Mouse (Mus musculus) ES-CJ7 (cell line): Measurements from ENCODE around the gene Rsph9.

Experiments used
- DNase-seq: peaks from one replicate; pipeline ENCODE4 v3.0.0; 2011; ENCODE audit warnings: low read depth, low spot score

Rsph9 gene

DNA sequence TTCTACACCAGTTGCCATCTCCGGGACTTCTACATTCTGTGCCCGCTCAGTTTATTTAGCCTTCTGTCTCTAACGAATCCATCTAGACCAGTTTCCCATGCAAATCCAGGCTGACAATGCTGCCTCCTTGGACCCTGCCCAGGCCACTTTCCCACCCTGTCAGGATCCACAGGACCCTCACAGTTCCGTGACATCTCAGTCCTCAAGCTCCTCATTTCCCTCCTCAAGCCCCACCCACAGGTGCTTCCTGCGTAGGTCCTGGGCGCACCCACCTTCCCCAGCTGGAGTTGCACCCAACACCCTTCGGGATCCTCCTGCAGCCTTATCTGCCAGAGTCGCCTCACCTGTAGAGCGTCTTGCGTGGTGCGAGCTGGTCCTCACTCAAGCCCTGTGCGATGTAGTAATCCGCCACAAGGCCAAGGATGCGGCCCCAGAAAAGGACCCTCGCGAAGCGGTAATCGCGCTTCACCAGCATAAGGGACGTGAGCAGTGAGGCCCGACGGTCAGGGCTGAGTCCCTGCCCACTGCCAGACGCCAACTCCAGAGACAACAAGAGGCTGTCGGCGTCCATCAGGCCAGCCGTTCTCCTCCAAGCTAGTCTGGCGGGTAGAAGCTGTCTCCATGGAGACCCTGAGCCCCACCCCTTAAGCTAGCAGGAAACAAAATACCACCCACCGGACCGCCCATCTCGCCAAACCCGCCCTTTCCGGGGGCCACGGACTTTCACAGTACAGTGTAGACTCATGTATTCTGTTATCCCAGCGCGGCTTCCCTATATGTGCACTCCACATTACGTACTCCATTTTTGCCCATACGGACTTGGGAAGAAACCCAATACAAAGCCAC lies at the start of gene Rsph9:
TSS of gene Rsph9 (minus strand) at position 639 of the 846 bp plus-strand sequence.
- peak; percentile 73 for DNase-seq

DNA sequence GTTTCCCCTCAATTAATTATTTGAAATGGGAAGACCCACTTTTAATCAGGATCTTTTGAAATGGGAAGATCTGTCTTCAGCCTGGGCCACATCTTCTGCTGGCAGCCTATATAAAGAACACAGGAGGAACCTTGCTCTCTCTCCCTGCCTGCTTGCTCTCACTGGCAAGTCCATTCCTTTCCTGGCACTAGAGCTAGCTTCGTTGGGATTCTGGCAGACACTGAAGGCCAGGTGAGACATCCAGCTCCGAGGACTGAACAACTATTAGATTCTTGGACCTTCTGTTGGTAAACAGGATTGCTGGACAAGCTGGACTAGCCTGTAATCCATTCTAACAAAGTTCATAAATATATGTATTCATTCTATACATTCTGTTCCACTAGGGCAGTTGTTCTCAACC lies 44.8 kb upstream of the Rsph9 start:
- no peak for DNase-seq

DNA sequence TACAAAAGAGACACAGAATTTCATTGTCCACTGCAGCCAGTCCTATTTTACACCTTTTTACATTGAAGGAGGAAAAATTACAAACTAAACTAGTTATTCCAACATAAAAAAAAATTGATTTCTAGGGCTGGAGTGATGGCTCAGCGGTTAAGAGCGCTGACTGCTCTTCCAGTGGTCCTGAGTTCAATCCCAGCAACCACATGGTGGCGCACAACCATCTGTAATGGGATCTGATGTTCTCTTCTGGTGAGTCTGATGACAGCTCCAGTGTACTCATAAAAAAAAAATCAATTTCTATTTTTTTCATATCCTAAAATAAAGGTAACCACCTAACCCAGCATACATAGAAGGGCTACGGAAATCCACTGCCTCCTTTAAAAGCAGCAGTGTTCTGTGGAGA lies 38.3 kb upstream of the Rsph9 start:
- DNase-seq, result peak; percentile 12

GRCm38 (mm10) chr17:46170538-46170937 lies 26.5 kb upstream of the Rsph9 start:
- DNase-seq, result peak; percentile 71

- no peak for DNase-seq
Observed at GRCm38 (mm10) chr17:46168768-46169167, 24.8 kb upstream of the Rsph9 start.

GRCm38 (mm10) chr17:46168318-46168717 lies 24.3 kb upstream of the Rsph9 start:
- DNase-seq, result no peak

- peak; percentile 44 for DNase-seq
Observed at GRCm38 (mm10) chr17:46167014-46167413, 23.0 kb upstream of the Rsph9 start.

- no peak for DNase-seq
Observed at GRCm38 (mm10) chr17:46166270-46166669, 22.3 kb upstream of the Rsph9 start.

DNA sequence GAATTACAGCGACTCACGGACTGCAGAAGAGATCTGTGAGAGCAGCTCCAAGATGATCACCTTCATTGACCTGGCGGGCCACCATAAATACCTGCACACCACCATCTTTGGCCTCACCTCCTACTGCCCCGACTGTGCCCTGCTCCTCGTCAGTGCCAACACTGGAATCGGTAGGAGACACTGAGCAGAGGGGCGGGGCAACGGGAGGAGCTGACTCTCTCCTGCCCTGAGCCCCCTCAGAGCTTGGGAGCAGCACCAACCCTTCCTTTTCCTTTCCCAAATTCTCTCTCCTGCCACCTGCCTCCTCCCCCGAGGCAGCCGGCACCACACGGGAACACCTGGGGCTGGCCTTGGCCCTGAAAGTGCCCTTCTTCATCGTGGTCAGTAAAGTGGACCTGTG lies 21.4 kb upstream of the Rsph9 start:
- no peak for DNase-seq

GRCm38 (mm10) chr17:46164791-46165190 lies 20.8 kb upstream of the Rsph9 start:
- no peak for DNase-seq

GRCm38 (mm10) chr17:46164301-46164700 lies 20.3 kb upstream of the Rsph9 start:
- no peak for DNase-seq

GRCm38 (mm10) chr17:46162951-46163421 lies 19.0 kb upstream of the Rsph9 start:
- DNase-seq, result no peak

DNA sequence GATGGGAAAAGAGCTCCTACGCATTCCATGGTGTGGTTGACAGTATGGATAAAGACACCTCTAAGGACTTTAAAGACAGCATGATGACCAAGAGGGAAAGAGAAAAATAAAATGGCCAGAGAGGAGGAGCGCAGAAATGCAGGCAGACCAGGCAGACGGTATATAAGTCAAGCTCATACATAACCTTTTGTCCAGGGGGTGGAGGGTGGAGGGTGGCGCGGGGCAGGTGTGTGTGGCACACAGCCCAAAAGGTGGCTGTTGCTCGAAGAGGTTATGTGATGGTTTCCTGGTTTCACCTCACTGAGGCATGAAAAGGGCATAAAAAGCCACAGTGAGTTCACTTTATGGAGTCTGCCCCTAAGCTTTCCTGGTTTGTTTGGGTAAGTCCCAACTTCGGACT lies 18.5 kb upstream of the Rsph9 start:
- DNase-seq, result no peak

- no peak for DNase-seq
Observed at GRCm38 (mm10) chr17:46161710-46162109, 17.7 kb upstream of the Rsph9 start.

- peak; percentile 54 for DNase-seq
Observed at GRCm38 (mm10) chr17:46161179-46161578, 17.2 kb upstream of the Rsph9 start.

DNA sequence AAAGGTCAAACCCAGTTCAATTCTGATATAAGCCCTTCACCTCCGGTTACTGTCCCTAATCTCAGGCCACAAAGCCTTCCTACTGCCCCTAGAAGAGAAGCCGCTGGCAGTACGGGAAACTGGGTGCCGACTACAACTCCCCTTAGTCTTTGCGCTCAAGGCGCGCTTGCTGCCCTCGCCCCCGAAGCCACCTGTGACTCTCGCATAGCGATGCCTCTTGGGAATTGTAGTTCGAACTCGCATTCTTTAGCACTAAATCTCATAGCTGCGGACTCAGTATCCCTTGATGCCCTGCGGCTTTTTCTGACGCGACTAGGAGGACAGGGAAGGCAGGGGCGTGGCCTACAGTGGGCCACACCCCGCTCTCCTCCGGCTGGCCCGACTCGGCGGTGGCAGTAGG lies 16.7 kb upstream of the Rsph9 start, which contains the start of gene Gtpbp2:
TSS of gene Gtpbp2 (plus strand) at position 347 of the 400 bp plus-strand sequence.
- DNase-seq, result peak; percentile 100

- DNase-seq, result peak; percentile 91
Observed at GRCm38 (mm10) chr17:46160090-46160662, 16.2 kb upstream of the Rsph9 start.

- no peak for DNase-seq
Observed at GRCm38 (mm10) chr17:46159236-46159635, 15.2 kb upstream of the Rsph9 start.

DNA sequence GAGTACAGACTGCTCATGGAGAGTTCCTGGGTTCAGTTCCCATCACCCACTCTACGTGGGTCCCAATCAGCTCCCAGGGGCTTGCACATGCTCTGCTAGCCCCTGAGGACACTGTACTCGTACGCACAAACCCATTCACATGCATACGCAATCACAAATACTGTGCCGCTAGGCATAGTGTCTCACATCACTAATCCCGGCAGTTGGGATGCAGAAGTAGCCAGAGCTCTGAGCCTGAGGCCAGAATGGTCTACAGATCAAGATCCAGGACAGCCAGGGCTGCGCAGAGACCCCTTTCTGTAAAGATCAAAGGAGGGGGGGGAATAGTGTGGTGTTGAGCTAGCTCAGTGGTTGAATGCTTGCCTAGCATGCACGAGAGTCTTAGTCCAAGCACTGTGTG lies 13.1 kb upstream of the Rsph9 start:
- DNase-seq, result no peak

DNA sequence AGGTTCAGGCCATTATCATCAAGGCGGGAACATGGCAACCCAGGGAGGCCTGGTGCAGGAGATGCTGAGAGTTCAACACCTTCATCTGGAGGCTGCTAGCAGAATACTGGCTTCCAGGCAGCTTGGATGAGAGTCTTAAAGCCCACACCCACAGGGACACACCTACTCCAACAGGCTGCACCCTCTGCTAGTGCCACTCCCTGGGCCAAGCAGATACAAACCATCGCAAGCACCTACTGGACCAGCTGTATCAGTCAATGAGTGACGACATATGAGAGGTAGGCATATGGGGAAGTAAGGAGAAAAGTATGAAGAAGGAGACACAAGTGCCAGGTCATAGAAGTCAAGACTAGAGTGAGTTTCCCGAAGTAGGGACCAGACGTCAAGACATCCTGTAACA lies 12.7 kb upstream of the Rsph9 start:
- DNase-seq, result no peak

DNA sequence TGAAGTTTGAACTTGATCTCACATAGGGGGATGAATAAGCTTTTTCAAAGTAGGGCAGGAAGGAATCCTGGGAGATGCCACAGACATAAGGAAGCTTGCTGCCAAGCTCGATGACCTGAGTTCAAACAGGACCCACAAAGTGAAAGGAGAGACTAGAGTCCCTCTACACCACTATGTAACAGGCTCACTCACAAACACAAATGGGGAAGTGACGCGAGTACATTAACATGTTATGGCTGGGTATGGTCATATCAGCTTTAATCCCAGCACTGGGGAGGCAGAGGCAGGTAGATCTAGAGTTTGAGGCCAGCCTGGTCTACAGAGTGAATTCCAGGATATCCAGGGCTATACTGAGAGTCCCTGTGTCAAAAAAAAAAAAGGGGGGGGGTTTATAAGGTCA lies 10.3 kb upstream of the Rsph9 start:
- no peak for DNase-seq

DNA sequence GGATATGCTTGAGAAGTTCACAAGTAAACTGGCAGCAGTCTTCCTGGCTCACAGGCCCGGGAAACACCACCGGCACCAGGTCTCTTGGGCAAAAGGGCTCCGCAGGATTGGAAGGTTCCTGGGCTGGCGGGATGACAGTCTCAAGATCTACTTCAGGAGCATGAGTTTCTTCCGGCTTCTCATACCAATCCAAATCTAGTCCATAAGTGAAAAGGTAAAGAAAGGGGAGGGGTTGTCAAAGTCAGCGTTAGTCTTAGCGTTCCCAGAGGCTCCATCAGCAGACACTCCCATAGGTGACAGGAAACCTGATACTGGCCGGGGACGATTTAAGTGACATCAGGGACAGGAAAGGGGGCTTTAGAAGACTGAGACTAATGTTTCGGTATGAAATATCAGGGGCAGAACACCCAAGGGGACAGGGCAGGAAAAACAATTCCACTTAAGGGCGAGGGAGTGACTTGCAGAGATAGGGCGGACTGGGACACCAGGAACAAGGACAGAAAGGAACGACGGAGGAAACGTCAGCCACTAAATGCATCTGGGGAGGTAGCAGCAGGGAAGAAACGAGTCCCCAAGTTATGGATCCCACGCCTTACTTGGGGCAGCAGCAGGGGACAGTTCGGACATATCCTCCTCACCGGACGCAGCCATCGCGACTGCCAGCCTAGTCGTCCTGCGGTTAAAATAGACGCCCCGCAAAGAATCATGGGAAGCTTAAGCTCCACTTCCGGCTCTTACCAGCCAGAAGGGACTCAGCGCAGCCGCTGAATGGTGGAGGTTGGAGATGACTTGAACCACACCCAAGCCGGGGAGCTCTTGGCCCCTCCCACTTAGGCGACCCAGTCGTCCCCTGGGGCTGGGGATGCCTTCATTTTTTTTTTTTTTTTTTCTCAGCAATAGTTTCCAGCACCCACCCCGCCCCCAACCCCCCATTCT lies 9.1 kb upstream of the Rsph9 start, which contains the start of gene Mad2l1bp:
TSS of gene Mad2l1bp (minus strand) at position 707 of the 936 bp plus-strand sequence.
- peak; percentile 96 for DNase-seq
